Mouse (Mus musculus): Measurements from ENCODE around the gene Rbms2.
"Not testable (repeated sequence)": the region's sequence is repeated elsewhere in the genome, so short reads cannot be mapped to it uniquely, and the experiment has no call there.

Gene Rbms2

DNA sequence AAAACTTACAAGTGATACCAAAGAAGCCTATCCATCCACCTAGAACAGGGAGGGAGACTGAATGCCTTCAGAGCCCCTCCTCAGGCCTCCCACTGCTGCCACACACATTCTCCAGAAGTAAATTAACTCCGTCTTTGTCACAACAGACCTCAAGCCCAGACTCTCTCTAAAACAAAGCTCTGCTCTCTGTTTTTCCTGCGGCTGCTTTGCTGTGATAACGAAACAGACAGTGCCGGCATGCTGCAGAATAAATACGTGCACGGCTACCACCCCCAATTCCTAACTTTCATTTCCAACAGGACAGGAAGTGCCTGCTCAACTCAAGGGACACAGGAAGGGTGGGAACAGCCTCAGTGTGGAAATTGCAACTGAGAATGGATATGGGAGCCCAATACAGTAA, at the start of gene Rbms2:
Gene Rbms2, minus strand, starts transcription at position 309 of the 400 bp plus-strand sequence.
- DNase-seq (ENCODE audit: low spot score), result peak; percentile 14

DNA sequence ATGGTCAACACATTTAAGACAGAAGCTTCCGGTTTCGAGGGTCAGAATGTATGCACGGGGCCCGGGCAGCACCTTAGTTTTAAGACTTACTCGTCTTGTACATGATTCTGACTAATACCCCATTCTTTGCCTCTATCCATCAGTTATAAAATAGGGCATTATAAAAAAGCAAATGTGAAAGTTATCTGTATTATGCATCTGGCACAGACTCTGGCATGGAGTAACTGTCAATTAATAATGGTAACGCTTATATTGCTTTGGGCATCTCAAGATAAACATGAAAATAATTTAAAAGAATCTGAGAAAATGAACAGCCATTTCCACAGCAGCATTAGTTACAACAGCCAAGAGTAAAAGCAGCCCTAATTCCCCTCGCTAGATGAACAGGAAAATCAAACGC, 47.9 kb upstream of the Rbms2 start:
- no peak for DNase-seq (ENCODE audit: low spot score)

- no peak for DNase-seq (ENCODE audit: low spot score)
These were observed 47.5 kb upstream of the Rbms2 start for GRCm38 (mm10) chr10:128227592-128227991.

GRCm38 (mm10) chr10:128225538-128225937, 45.4 kb upstream of the Rbms2 start, which contains the start of gene Mip:
Gene Mip, plus strand, starts transcription at chr10:128225838.
- no peak for DNase-seq (ENCODE audit: low spot score)

- no peak for DNase-seq (ENCODE audit: low spot score)
These were observed 45.0 kb upstream of the Rbms2 start for GRCm38 (mm10) chr10:128225064-128225463.

DNA sequence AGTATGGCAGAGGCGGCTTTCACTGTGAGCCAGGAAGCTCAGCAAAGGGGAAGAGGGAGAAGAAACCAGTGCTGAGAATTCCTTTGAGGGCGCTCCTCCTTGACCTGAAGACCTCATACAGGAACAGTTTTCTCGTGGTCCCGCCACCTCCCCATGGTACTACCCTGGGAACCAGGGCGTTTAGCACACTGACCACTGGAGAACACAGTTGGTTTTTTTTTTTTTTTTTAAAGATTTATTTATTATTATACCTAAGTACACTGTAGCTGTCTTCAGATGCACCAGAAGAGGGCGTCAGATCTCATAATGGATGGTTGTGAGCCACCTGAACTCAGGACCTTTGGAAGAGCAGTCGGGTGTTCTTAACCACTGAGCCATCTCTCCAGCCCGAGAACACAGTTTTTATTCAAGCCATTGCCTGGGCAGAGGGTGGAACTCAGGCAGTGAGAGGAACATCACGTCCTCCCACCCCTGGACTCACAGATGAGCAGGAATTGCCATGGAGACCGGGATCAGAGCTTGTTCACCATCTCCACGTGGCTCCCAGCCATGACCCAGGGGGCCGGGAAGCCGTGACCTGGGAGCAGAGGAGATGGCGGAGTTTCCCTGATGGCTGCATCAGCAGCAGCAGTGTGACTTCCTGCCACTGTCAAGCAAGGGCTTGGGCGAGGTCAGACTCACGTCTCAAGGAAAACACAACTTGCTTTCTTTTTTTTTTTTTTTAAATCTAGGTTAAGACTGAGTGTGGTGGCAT, 41.6 kb upstream of the Rbms2 start:
- no peak for DNase-seq (ENCODE audit: low spot score)

GRCm38 (mm10) chr10:128218387-128219117, 38.5 kb upstream of the Rbms2 start:
- DNase-seq (ENCODE audit: low spot score), result no peak

GRCm38 (mm10) chr10:128214981-128215380, 34.9 kb upstream of the Rbms2 start:
- no peak for DNase-seq (ENCODE audit: low spot score)

GRCm38 (mm10) chr10:128214112-128214511, 34.0 kb upstream of the Rbms2 start:
- not testable (repeated sequence) for DNase-seq (ENCODE audit: low spot score)

DNA sequence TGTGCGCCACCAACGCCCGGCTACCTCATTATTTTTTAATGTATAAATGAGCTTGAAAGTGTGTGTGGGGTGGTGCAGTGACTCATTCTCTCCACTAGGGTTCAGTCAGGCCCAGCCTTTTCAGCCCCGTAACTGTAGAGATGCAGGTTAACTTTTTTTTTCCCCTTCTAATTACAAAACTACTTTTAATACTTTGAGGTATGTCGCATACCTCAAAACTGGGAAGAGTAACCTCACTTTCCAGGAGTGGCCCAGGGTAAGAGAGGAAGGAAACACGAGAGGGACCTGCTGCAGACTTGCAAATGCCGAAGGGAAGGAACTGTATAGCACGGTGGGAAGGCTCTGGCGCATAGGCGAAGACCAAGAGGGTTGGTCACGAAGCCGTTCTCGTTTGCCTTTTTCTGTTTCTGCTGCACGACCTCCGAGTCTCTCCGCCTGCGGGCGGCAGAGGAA, 32.8 kb upstream of the Rbms2 start:
- DNase-seq (ENCODE audit: low spot score), result peak; percentile 66

DNA sequence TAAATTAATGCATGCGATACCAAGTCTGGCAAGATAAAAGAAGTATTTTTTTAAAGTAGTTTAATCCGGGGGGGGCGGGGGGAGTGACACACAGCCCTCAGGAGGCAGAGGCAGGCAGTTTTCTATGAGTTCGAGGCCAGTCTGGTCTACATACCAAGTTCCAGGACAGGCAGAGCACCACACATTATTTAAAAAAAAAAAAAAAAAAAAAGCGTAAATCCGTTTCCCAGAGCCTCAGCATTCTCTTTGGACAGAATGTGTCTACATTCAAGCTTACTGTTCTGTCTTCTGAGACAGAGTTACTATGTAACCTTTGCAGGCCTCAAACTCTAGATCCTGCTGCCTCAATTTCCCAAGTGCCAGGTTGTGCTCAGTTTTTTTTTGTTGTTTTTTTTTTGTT, 32.1 kb upstream of the Rbms2 start:
- DNase-seq (ENCODE audit: low spot score), result no peak

DNA sequence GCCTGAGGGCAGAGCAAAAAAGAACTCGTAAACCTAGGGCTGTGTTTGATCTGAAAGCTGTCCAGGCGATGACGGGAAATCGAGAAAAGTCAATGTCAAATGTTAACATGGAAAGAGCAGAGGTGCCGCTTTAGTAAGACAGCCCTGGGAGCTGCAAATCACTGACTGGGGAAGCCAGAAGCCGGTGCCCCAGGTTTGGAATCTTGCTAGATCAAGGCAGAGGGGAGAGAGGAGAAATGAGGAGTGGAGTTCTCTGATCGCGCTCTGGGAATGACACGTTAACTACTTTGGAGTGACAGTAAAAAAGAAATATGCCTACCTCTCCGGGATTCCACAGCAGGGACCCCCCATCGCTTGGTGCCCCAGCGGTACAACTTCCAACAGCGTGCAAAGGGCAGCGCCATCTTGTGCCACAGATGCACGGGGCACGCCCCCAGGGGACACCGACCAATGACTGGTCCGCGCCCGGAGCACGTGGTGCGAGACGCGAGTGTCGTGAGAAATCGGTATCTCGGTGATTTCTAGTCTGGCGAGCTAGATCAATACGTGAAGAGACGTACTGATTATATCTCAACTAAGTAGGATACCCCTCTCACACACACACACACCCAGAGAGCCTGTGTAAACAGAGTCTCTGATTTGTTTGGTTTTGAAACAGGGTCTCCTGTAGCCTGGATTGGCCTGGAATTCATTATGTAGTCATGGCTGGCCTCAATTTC, 31.5 kb upstream of the Rbms2 start, which contains the start of gene Spryd4:
Gene Spryd4, minus strand, starts transcription at position 418 of the 719 bp plus-strand sequence.
- DNase-seq (ENCODE audit: low spot score), result peak; percentile 91

GRCm38 (mm10) chr10:128210954-128211353, 30.9 kb upstream of the Rbms2 start:
- no peak for DNase-seq (ENCODE audit: low spot score)

DNA sequence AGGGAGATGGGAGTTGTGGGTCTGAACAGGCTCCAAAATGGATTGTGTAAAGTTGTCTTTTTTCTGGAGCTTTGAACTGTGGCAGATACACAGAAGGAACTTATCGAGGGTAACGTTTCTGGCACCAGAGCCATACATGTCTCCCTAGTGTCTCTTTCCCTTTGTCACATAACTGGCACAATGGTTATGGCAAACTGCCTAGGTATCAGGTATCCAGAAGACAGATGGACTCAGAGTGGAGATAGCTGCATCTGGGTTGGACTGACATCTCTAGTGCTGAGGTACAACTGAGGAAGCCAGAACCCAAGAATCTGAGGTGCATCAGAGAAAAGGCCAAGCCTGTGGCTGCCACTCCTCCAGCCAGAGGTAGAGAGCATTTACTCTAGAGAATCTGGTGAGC, 30.0 kb upstream of the Rbms2 start:
- no peak for DNase-seq (ENCODE audit: low spot score)

GRCm38 (mm10) chr10:128209311-128210009, 29.4 kb upstream of the Rbms2 start:
- no peak for DNase-seq (ENCODE audit: low spot score)

- no peak for DNase-seq (ENCODE audit: low spot score)
These were observed 28.2 kb upstream of the Rbms2 start for GRCm38 (mm10) chr10:128208326-128208725.

GRCm38 (mm10) chr10:128204941-128205340, 24.8 kb upstream of the Rbms2 start:
- no peak for DNase-seq (ENCODE audit: low spot score)

DNA sequence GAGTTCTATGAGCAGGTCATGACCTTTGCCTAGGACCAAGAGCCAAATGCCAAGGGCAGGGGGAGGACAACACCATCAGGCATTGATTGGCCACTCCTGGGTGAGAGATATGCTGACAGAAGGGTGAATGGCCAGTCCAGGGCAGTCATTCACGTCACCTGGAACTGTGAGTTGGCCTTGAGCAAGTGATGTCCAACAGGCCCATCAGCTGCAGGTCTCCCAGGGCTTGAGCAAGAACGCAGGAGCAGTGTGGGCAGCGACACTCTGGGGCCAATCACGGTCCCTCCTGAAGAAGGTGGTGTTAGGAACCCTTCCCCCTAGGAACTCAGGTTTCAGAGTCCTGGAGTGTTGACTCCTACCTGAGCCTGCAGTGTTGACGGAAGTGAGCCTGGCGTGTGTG, 21.8 kb upstream of the Rbms2 start:
- DNase-seq (ENCODE audit: low spot score), result no peak

DNA sequence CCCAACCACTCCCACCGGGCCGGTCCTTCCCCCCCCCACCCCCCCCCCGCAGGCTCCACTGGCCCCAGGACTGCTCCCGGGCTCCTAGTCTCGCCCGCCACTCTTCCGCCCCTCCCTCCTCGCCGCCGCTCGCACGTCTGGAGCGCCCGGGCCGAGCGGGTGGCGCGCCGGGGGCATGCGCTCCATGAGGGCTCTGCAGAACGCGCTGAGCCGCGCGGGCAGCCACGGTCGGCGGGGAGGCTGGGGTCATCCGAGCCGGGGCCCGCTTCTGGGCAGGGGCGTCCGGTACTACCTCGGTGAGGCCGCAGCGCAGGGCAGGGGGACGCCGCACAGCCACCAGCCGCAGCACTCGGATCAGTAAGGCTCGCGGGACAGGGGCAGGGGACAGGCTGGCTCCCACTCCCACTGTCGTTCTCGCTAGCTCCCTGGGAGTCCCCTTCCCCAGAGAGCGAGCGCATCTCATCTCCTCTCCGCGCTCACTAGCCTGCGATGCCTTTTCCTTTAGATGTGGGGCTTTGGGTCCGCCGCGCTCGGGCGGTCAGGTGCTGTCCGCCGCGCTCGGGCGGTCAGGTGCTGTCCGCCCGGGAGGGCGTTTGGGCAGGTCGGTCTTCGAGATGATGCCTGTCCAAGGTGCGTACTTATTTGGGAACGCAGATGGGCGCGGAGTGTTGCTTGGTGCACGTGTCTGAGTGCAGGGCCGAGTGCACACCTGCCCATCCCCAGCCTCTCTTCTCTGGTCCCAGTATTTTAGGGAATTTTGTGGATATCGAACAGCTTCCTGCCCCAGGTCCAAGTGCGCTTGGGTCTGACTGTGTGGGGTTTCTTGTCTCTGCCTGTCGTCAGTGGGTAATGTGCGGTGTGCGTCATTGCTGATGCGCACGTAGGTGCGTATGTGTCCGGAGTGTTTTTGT, 14.7 kb upstream of the Rbms2 start:
- DNase-seq (ENCODE audit: low spot score), result no peak

- peak; percentile 98 for DNase-seq (ENCODE audit: low spot score)
These were observed 14.0 kb upstream of the Rbms2 start, which contains the start of gene Gls2 for GRCm38 (mm10) chr10:128194024-128194550. Gene Gls2, plus strand, starts transcription at chr10:128194457.
